Mouse (Mus musculus) forebrain, embryonic 12.5 days (tissue): ENCODE measurements at regions not wholly inside any gene's neighbourhood (a gene's known extent, or its start where the extent isn't known, plus 50 kb on each side); places are given as distances from the start of the nearest gene placed in this dataset.

Experiments
- ATAC-seq: fragments of 200-750 bp; cut with Nextera tagmentation; 2 replicates; pipeline ENCODE4 v1.8.0; 2017; ENCODE audit warnings: moderate TSS enrichment; ENCODE audit not compliant: low FRiP score
- H3K27ac ChIP-seq: fragments of 300-500 bp; sonication (generic); 2 replicates; pipeline ENCODE4 v1.5.1; 2016; ENCODE audit warnings: mild to moderate bottlenecking
- H3K27me3 ChIP-seq: fragments of 300-500 bp; sonication (generic); 2 replicates; pipeline ENCODE4 v1.6.1; 2016; ENCODE audit warnings: mild to moderate bottlenecking
- H3K36me3 ChIP-seq: fragments of 300-500 bp; sonication (generic); replicated peaks from 2 replicates; pipeline ENCODE4 v1.6.1; 2016; ENCODE audit warnings: mild to moderate bottlenecking
- H3K4me1 ChIP-seq: fragments of 300-500 bp; sonication (generic); 2 replicates; pipeline ENCODE4 v1.6.1; 2016
- H3K4me2 ChIP-seq: fragments of 300-500 bp; sonication (generic); 2 replicates; pipeline ENCODE4 v1.6.1; 2016; ENCODE audit warnings: mild to moderate bottlenecking, moderate library complexity
- H3K4me3 ChIP-seq: fragments of 300-500 bp; sonication (generic); replicated peaks from 2 replicates; pipeline ENCODE4 v1.5.1; 2016; ENCODE audit warnings: mild to moderate bottlenecking
- H3K9ac ChIP-seq: fragments of 300-500 bp; sonication (generic); 2 replicates; pipeline ENCODE4 v1.6.1; 2016; ENCODE audit warnings: mild to moderate bottlenecking
- H3K9me3 ChIP-seq: fragments of 300-500 bp; sonication (generic); 2 replicates; pipeline ENCODE4 v1.6.1; 2016
- WGBS: fragments of 180-500 bp; shearing (Covaris S2); methylation state at CpG from one replicate; pipeline ENCODE4 v1.1.7; 2016; 5-methylcytosine and 5-hydroxymethylcytosine counted together

GRCm38 (mm10) chr19:54557984-54558383 is 514.0 kb downstream of the Adra2a start:
- ATAC-seq, result no peak
- Histone ChIP-seq H3K4me2 (no peak overlapping the region), H3K27ac (no peak overlapping the region), H3K9me3 (no peaks in the 10 kb centered on the region), H3K9ac (no peak overlapping the region), H3K36me3 (no peaks in the 10 kb centered on the region), H3K4me1 (no peaks in the 10 kb centered on the region), H3K27me3 (no peaks in the 10 kb centered on the region), H3K4me3 (no peak overlapping the region)
- WGBS, result 50% methylated on average over 3 of the region's 3 CpGs

GRCm38 (mm10) chr19:54583574-54583973 is 539.6 kb downstream of the Adra2a start:
- Histone ChIP-seq H3K27ac (no peak overlapping the region), H3K9ac (no peak overlapping the region), H3K4me1 (no peaks in the 10 kb centered on the region), H3K27me3 (no peaks in the 10 kb centered on the region), H3K36me3 (no peaks in the 10 kb centered on the region), H3K9me3 (no peaks in the 10 kb centered on the region), H3K4me3 (no peak overlapping the region), H3K4me2 (no peak overlapping the region)
- ATAC-seq, result no peak
- WGBS, result 86% methylated on average over 2 of the region's 2 CpGs

- no peak for ATAC-seq
- Histone ChIP-seq H3K27me3 (no peaks in the 10 kb centered on the region), H3K36me3 (no peaks in the 10 kb centered on the region), H3K4me3 (no peak overlapping the region), H3K9me3 (no peaks in the 10 kb centered on the region), H3K4me1 (no peaks in the 10 kb centered on the region), H3K4me2 (no peak overlapping the region), H3K27ac (no peak overlapping the region), H3K9ac (no peak overlapping the region)
- WGBS, result 54% methylated on average over 3 of the region's 3 CpGs
Measured at GRCm38 (mm10) chr19:54584687-54585237, 540.8 kb downstream of the Adra2a start.

GRCm38 (mm10) chr19:54585326-54585725 is 541.4 kb downstream of the Adra2a start:
- Histone ChIP-seq H3K36me3 (no peaks in the 10 kb centered on the region), H3K4me2 (no peak overlapping the region), H3K9me3 (no peaks in the 10 kb centered on the region), H3K27ac (no peak overlapping the region), H3K27me3 (no peaks in the 10 kb centered on the region), H3K4me3 (no peak overlapping the region), H3K4me1 (no peaks in the 10 kb centered on the region), H3K9ac (no peak overlapping the region)
- 49% methylated on average over 1 of the region's 1 CpGs for WGBS
- no peak for ATAC-seq

GRCm38 (mm10) chr19:54603345-54603744 is 523.7 kb downstream of the Gpam start:
- Histone ChIP-seq H3K27ac (no peak overlapping the region), H3K36me3 (no peaks in the 10 kb centered on the region), H3K9ac (no peak overlapping the region), H3K4me3 (no peak overlapping the region), H3K4me1 (no peaks in the 10 kb centered on the region), H3K4me2 (no peak overlapping the region), H3K27me3 (no peaks in the 10 kb centered on the region), H3K9me3 (no peaks in the 10 kb centered on the region)
- no peak for ATAC-seq
- WGBS, result 92% methylated on average over 6 of the region's 6 CpGs

GRCm38 (mm10) chr19:54605346-54605745 is 521.7 kb downstream of the Gpam start:
- Histone ChIP-seq H3K9ac (no peak overlapping the region), H3K9me3 (no peaks in the 10 kb centered on the region), H3K27me3 (no peaks in the 10 kb centered on the region), H3K4me2 (no peak overlapping the region), H3K27ac (no peak overlapping the region), H3K36me3 (no peaks in the 10 kb centered on the region), H3K4me3 (no peak overlapping the region), H3K4me1 (no peaks in the 10 kb centered on the region)
- ATAC-seq, result no peak
- 18% methylated on average over 1 of the region's 1 CpGs for WGBS

- Histone ChIP-seq H3K4me2 (no peak overlapping the region), H3K27me3 (no peaks in the 10 kb centered on the region), H3K27ac (no peak overlapping the region), H3K9me3 (no peaks in the 10 kb centered on the region), H3K4me1 (no peaks in the 10 kb centered on the region), H3K36me3 (no peaks in the 10 kb centered on the region), H3K4me3 (no peak overlapping the region), H3K9ac (no peak overlapping the region)
- no peak for ATAC-seq
- WGBS, result 55% methylated on average over 4 of the region's 4 CpGs
Measured at GRCm38 (mm10) chr19:54616924-54617323, 510.1 kb downstream of the Gpam start.
